Mouse (Mus musculus): ENCODE results near the gene Gm21764.
"Not testable (repeated sequence)": the region's sequence is repeated elsewhere in the genome, so short reads cannot be mapped to it uniquely, and the experiment has no call there.

Gene Gm21764

DNA sequence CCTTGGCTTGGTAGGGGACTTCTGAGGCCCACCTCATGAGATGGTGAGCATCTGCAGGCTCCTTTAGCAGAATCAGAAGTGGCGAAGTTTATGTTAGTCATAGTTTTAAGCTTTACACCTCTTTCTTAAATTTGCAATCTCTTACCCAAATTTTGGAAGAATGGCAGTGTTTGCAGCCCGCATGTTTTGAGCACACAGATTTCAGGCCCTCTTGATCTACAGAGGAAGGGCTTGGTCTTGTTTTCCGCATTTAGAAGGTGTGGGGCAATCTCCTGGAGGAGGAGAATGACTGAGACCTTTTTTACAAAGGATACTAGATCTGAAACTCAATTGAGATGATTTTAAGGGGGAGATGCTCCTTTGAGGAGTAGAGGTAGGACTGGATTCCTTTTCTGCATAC, at the start of gene Gm21764:
TSS of gene Gm21764 (minus strand) at position 101 of the 400 bp plus-strand sequence.
- in situ Hi-C loops (cut with MboI; ENCODE audit: unreplicated experiment in 2 of 2): not testable (repeated sequence)

- in situ Hi-C loops (cut with MboI; ENCODE audit: unreplicated experiment in 2 of 2): not testable (repeated sequence)
Observed at GRCm38 (mm10) chrY:18088816-18089215, 27.2 kb upstream of the Gm21764 start, which contains the start of gene Ssty1. Gene Ssty1, plus strand, starts transcription at chrY:18089116.
